Mouse (Mus musculus) kidney, adult 2 months (tissue): ENCODE measurements around the gene Mapk8. TPM values are rescaled to one million over a fixed set of nuclear protein-coding genes. Genes with fewer than 3 reads are reported as not detected.
"Not testable (repeated sequence)": the region's sequence is repeated elsewhere in the genome, so short reads cannot be mapped to it uniquely, and the experiment has no call there.

Experiments
- DNase-seq: peaks from one replicate; pipeline ENCODE4 v3.0.0; 2021
- H3K27ac ChIP-seq: fragments of 200-500 bp; 2 replicates; pipeline ENCODE4 v1.5.1; 2012; ENCODE audit warnings: low read depth, low read length, control low read depth, inconsistent platforms; ENCODE audit not compliant: insufficient read depth
- H3K27me3 ChIP-seq: fragments of 200-500 bp; replicated peaks from 2 replicates; pipeline ENCODE4 v1.6.1; 2012; ENCODE audit warnings: mild to moderate bottlenecking, moderate library complexity, low read length, inconsistent platforms; ENCODE audit not compliant: control insufficient read depth, insufficient read depth
- H3K36me3 ChIP-seq: fragments of 200-500 bp; 2 replicates; pipeline ENCODE4 v1.6.1; 2012; ENCODE audit warnings: mild to moderate bottlenecking, moderate library complexity, low read length, inconsistent platforms; ENCODE audit not compliant: control insufficient read depth, insufficient read depth
- H3K4me1 ChIP-seq: fragments of 200-500 bp; 2 replicates; pipeline ENCODE4 v1.6.1; 2011; ENCODE audit warnings: low read length; ENCODE audit not compliant: control insufficient read depth, insufficient read depth
- H3K4me3 ChIP-seq: fragments of 200-500 bp; 2 replicates; pipeline ENCODE4 v1.5.1; 2011; ENCODE audit warnings: mild to moderate bottlenecking, low read depth, low read length, control low read depth; ENCODE audit not compliant: insufficient read depth
- CTCF ChIP-seq: fragments of 200-500 bp; conservative IDR thresholded peaks from 2 replicates; pipeline ENCODE4 v1.5.1; 2011; ENCODE audit warnings: low read depth, mild to moderate bottlenecking, control low read depth, low read length, moderate library complexity, mixed read lengths; ENCODE audit not compliant: insufficient read depth, insufficient read length
- POLR2A ChIP-seq: fragments of 200-500 bp; IDR thresholded peaks from one replicate; pipeline ENCODE4 v1.6.1; 2011; ENCODE audit warnings: low read depth, low read length, control low read depth
- WGBS: fragments of 180-500 bp; shearing (Covaris S2); methylation state at CpG from one replicate; pipeline ENCODE4 v1.1.7; 2018; 5-methylcytosine and 5-hydroxymethylcytosine counted together
- polyA plus RNA-seq: library from polyadenylated mRNA; depleted of rRNA; stranded (reverse); fragments of >200 nt; gene quantifications from 2 replicates; pipeline ENCODE4 v1.2.3, GENCODE M21; 2012

The Mapk8 gene
- polyA plus RNA-seq, 1 experiment = 9.5 TPM

- DNase-seq = no peak
- 67% methylated on average over 2 of the region's 2 CpGs for WGBS
- Histone ChIP-seq H3K27ac (no peak overlapping the region), H3K36me3 (no peaks in the 10 kb centered on the region), H3K4me3 (no peak overlapping the region), H3K4me1 (peaks cover 7% of the 10 kb centered on the region; the same call in 1 of the 2 replicates), H3K27me3 (no peaks in the 10 kb centered on the region)
- TF ChIP-seq POLR2A (no peak), CTCF (no peak)
These were observed 3.2 kb downstream of the Mapk8 start for GRCm38 (mm10) chr14:33443780-33444179.

DNA sequence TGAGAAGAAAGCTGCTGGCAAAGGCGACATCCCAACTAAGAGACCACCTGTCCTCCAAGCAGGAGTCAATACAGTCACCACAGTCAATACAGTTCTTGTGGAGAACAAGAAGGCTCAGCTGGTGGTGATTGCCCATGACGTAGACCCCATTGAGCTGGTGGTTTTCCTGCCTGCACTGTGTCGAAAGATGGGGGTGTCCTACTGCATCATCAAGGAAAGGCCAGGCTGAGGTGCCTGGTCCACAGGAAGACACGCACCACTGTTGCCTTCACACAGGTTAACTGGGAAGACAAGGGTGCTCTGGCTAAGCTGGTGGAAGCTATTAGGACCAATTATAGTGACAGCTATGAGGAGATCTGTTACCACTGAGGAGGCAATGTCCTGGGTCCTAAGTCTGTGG is 14.5 kb downstream of the Mapk8 start:
- H3K4me3 ChIP-seq, H3K27ac ChIP-seq, DNase-seq, H3K27me3 ChIP-seq, H3K36me3 ChIP-seq, H3K4me1 ChIP-seq: not testable (repeated sequence)
- 94% methylated on average over 4 of the region's 4 CpGs for WGBS

DNA sequence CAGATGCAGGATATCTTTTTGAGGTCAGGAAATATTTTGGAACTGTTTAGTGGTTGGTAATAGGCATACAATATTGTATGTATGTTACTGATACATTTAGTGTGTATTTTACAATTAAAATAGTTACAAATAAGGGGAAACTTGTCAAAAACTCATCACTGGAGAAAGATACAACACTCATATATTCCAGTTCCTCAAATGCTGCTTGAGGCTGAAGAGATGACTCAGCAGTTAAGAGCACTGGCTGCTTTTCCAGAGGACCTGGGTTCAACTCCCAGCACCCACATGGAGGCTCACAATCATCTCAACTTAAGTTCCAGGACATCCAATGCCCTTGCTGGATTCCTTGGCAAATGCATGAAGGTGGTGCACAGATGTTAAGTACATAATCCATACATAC is 22.8 kb downstream of the Mapk8 start:
- Histone ChIP-seq H3K27ac (no peak overlapping the region), H3K4me1 (peaks cover 4% of the 10 kb centered on the region; the same call in 1 of the 2 replicates), H3K27me3 (no peaks in the 10 kb centered on the region), H3K4me3 (no peak overlapping the region), H3K36me3 (no peaks in the 10 kb centered on the region)
- no peak for DNase-seq
- no peak for TF ChIP-seq POLR2A
- TF ChIP-seq CTCF = no peak

DNA sequence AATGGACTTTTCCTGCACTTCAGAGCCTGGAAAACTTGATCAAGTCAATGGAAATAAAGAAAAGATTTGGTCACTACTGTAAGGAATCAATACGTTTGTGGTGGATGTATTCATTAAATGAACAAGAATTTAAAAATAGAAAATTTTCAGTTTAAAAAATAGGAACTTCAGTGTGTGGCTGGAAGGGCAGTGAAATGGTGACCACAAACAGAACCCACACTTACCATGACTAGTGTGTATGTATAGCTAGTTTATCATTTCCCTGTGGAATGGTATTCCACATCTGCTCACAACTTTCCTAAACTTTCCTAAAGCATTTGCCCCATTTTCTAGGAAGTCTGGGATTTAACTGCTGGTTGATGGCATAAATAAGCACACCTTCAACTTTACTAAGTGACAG is 24.0 kb downstream of the Mapk8 start:
- no peak overlapping the region for H3K4me3 ChIP-seq
- TF ChIP-seq POLR2A = no peak
- TF ChIP-seq CTCF = no peak
- no peaks in the 10 kb centered on the region for H3K27me3 ChIP-seq
- no peaks in the 10 kb centered on the region for H3K36me3 ChIP-seq
- peaks cover 8% of the 10 kb centered on the region for H3K4me1 ChIP-seq
- no peak overlapping the region for H3K27ac ChIP-seq
- no peak for DNase-seq
- 77% methylated on average over 1 of the region's 1 CpGs for WGBS

GRCm38 (mm10) chr14:33418311-33418909 is 28.5 kb downstream of the Mapk8 start:
- Histone ChIP-seq H3K4me3 (no peak overlapping the region), H3K4me1 (peaks cover 15% of the 10 kb centered on the region), H3K27me3 (no peaks in the 10 kb centered on the region), H3K27ac (no peak overlapping the region), H3K36me3 (no peaks in the 10 kb centered on the region)
- TF ChIP-seq POLR2A (no peak), CTCF (no peak)
- WGBS = 46% methylated on average over 3 of the region's 3 CpGs
- peak; percentile 60 for DNase-seq

GRCm38 (mm10) chr14:33415746-33416145 is 31.2 kb downstream of the Mapk8 start:
- TF ChIP-seq CTCF (no peak), POLR2A (no peak)
- WGBS = 49% methylated on average over 1 of the region's 1 CpGs
- Histone ChIP-seq H3K27me3 (no peaks in the 10 kb centered on the region), H3K4me3 (no peak overlapping the region), H3K27ac (no peak overlapping the region), H3K4me1 (peaks cover 27% of the 10 kb centered on the region), H3K36me3 (no peaks in the 10 kb centered on the region)
- DNase-seq = no peak

DNA sequence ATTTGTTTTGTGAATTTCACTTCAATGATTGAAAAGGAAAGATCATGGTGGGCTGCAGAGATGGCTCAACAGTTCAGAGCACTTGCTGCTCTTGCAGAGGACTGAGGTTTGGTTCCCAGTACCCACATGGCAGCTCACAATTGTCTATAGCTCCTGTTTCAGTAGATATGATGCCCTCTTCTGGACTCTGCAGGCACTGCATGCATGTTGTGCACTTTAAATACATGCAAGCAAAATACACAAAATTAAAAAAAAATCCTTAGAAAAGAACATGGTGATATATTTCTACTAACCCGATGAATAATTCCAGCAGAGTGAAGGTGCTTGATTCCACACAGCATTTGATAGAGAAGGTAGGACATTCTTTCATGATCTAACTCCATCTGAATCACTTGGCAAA is 44.6 kb downstream of the Mapk8 start:
- H3K27ac ChIP-seq = no peak overlapping the region
- no peaks in the 10 kb centered on the region for H3K27me3 ChIP-seq
- TF ChIP-seq CTCF = peak; percentile 16; the same call in 1 of the 2 replicates
- no peak for TF ChIP-seq POLR2A
- no peaks in the 10 kb centered on the region for H3K4me1 ChIP-seq
- no peak for DNase-seq
- H3K4me3 ChIP-seq = no peak overlapping the region
- peaks cover 2% of the 10 kb centered on the region; the same call in 1 of the 2 replicates for H3K36me3 ChIP-seq
- 91% methylated on average over 1 of the region's 1 CpGs for WGBS
